Mouse (Mus musculus) intestine, embryonic 16.5 days (tissue): ENCODE results near the gene Mmp3. TPM values are rescaled to one million over a fixed set of nuclear protein-coding genes. Genes with fewer than 3 reads are reported as not detected.
"Not testable (repeated sequence)": the region's sequence is repeated elsewhere in the genome, so short reads cannot be mapped to it uniquely, and the experiment has no call there.

Experiments
- ATAC-seq: fragments of 200-750 bp; cut with Nextera tagmentation; 2 replicates; pipeline ENCODE4 v1.8.0; 2017; ENCODE audit warnings: moderate TSS enrichment, moderate library complexity
- H3K27ac ChIP-seq: fragments of 300-500 bp; sonication (generic); 2 replicates; pipeline ENCODE4 v1.5.1; 2014; ENCODE audit warnings: mild to moderate bottlenecking, low read length
- H3K27me3 ChIP-seq: fragments of 300-500 bp; sonication (generic); replicated peaks from 2 replicates; pipeline ENCODE4 v1.6.1; 2014; ENCODE audit warnings: low read length, control low read depth, mixed read lengths; ENCODE audit not compliant: control insufficient read depth, insufficient read depth
- H3K36me3 ChIP-seq: fragments of 300-500 bp; sonication (generic); 2 replicates; pipeline ENCODE4 v1.6.1; 2014; ENCODE audit warnings: low read length, control low read depth; ENCODE audit not compliant: control insufficient read depth, insufficient read depth
- H3K4me1 ChIP-seq: fragments of 300-500 bp; sonication (generic); 2 replicates; pipeline ENCODE4 v1.6.1; 2014; ENCODE audit warnings: low read length, control low read depth, mixed read lengths; ENCODE audit not compliant: control insufficient read depth, insufficient read depth
- H3K4me2 ChIP-seq: fragments of 300-500 bp; sonication (generic); 2 replicates; pipeline ENCODE4 v1.6.1; 2014; ENCODE audit warnings: low read depth, low read length, control low read depth
- H3K4me3 ChIP-seq: fragments of 300-500 bp; sonication (generic); 2 replicates; pipeline ENCODE4 v1.5.1; 2014; ENCODE audit warnings: mild to moderate bottlenecking, low read length
- H3K9ac ChIP-seq: fragments of 300-500 bp; sonication (generic); 2 replicates; pipeline ENCODE4 v1.6.1; 2014; ENCODE audit warnings: low read depth, low read length
- H3K9me3 ChIP-seq: fragments of 300-500 bp; sonication (generic); 2 replicates; pipeline ENCODE4 v1.6.1; 2016; ENCODE audit warnings: low read length, control low read depth; ENCODE audit not compliant: control insufficient read depth
- WGBS: fragments of 180-500 bp; shearing (Covaris S2); extraction: QIAGEN DNeasy Blood & Tissue Kit; methylation state at CpG from one replicate; pipeline ENCODE4 v1.1.7; 2014; 5-methylcytosine and 5-hydroxymethylcytosine counted together
- polyA plus RNA-seq: library from polyadenylated mRNA; unstranded; fragments of >200 nt; fragmentation: Nextera tagmentation; extraction: Ambion mirVana; gene quantifications from 2 replicates; pipeline ENCODE4 v1.2.1, GENCODE M21; 2015

Mmp3 gene
- 0.07 TPM in 1 of 2 replicates, not detected in the other for polyA plus RNA-seq

DNA sequence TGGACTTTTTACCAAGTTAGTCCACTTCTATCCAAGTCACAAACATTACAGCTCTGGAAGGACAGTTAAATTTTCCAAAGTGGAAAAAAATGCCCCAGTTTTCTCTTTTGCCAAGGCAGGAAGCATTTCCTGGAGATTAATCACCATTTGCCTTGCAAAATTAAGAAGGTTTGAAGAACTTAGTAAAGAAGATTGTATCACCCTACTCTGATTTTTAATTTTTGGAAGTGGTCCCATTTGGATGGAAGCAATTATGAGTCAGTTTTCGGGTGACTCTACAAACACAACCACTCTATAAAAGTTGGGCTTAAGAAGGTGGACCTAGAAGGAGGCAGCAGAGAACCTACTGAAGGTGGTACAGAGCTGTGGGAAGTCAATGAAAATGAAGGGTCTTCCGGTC lies at the start of gene Mmp3:
Gene Mmp3, plus strand, starts transcription at position 301 of the 400 bp plus-strand sequence.
- H3K4me1 ChIP-seq, result no peaks in the 10 kb centered on the region
- H3K4me2 ChIP-seq, result no peak within 1 kb of the TSS
- WGBS, result 87% methylated on average over 2 of the region's 2 CpGs
- H3K4me3 ChIP-seq, result no peak within 1 kb of the TSS
- H3K36me3 ChIP-seq, result no peaks in the 10 kb centered on the region
- H3K9me3 ChIP-seq, result no peaks in the 10 kb centered on the region
- H3K27ac ChIP-seq, result no peak within 1 kb of the TSS
- no peak within 1 kb of the TSS for H3K9ac ChIP-seq
- no peak for ATAC-seq
- H3K27me3 ChIP-seq, result no peaks in the 10 kb centered on the region

DNA sequence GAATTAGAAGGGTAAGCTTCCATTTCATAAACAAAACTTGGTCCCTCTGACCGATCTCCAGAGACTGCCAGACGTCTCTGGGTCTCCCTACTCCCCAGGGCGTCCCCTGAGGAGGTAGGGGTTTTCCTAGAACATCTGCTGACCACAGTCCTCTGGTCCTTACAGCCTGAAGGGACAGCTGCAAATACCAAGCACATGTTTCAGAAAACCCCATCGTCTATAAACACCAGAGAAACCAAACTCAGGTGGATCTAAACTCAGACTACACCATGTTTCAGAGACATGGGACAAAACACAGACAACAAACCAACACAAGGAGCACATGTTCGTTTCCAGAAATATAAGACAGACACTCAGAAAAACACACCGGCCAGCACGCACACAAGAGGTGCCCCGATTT lies 49.1 kb upstream of the Mmp3 start:
- not testable (repeated sequence) for H3K4me1 ChIP-seq, H3K4me2 ChIP-seq, ATAC-seq, H3K36me3 ChIP-seq, H3K27me3 ChIP-seq, H3K9me3 ChIP-seq, H3K9ac ChIP-seq, H3K4me3 ChIP-seq, H3K27ac ChIP-seq
- WGBS, result 78% methylated on average over 8 of the region's 8 CpGs

DNA sequence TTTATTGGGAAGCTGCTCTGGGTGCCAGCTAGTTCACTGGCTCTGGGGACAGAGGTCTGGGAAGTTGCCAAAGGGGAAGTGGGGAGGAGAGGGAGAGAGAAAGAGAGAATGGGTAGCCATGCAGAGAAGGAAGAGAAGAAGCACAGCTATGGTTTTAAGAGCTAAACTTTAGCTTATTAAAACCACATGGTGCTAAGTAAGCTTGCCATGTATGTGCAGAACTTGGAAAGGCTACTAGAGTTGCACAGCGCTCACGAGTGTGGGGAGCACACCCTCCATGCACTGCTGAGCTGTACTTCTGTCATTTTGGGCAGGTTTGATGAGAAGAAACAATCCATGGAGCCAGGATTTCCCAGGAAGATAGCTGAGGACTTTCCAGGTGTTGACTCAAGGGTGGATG lies 7.7 kb downstream of the Mmp3 start:
- no peaks in the 10 kb centered on the region for H3K27me3 ChIP-seq

DNA sequence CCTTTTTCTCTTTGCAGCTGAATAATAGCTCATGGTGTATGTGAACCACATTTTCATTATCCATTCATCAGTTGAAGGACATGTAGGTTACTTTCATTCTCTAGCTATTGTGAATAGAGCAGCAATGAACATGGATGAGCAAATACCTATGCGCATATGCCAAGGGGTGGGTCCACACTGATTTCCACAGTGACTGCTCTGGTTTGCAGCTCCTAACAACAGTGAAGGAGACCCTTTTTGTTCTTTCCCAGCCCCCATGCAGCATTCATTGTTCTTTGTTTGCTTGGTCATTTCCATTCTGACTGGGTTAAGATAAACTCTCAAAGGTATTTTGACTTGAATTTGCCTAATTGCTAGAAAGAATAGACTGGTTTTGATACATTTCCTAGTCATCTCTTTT lies 24.6 kb downstream of the Mmp3 start:
- no peak overlapping the region for H3K27ac ChIP-seq
- H3K9me3 ChIP-seq, result no peaks in the 10 kb centered on the region
- H3K36me3 ChIP-seq, result no peaks in the 10 kb centered on the region
- no peak for ATAC-seq
- WGBS, result 91% methylated on average over 1 of the region's 1 CpGs
- no peak overlapping the region for H3K4me3 ChIP-seq
- H3K9ac ChIP-seq, result no peak overlapping the region
- no peak overlapping the region for H3K4me2 ChIP-seq
- H3K4me1 ChIP-seq, result no peaks in the 10 kb centered on the region
- no peaks in the 10 kb centered on the region for H3K27me3 ChIP-seq

More for the DNA sequence above, 7.7 kb downstream of the Mmp3 start:
- no peak overlapping the region for H3K9ac ChIP-seq
- 86% methylated on average over 2 of the region's 2 CpGs for WGBS
- no peak overlapping the region for H3K4me3 ChIP-seq
- no peaks in the 10 kb centered on the region for H3K36me3 ChIP-seq
- H3K27ac ChIP-seq, result no peak overlapping the region
- H3K4me2 ChIP-seq, result no peak overlapping the region
- ATAC-seq, result no peak
- H3K9me3 ChIP-seq, result no peaks in the 10 kb centered on the region
- no peaks in the 10 kb centered on the region for H3K4me1 ChIP-seq

DNA sequence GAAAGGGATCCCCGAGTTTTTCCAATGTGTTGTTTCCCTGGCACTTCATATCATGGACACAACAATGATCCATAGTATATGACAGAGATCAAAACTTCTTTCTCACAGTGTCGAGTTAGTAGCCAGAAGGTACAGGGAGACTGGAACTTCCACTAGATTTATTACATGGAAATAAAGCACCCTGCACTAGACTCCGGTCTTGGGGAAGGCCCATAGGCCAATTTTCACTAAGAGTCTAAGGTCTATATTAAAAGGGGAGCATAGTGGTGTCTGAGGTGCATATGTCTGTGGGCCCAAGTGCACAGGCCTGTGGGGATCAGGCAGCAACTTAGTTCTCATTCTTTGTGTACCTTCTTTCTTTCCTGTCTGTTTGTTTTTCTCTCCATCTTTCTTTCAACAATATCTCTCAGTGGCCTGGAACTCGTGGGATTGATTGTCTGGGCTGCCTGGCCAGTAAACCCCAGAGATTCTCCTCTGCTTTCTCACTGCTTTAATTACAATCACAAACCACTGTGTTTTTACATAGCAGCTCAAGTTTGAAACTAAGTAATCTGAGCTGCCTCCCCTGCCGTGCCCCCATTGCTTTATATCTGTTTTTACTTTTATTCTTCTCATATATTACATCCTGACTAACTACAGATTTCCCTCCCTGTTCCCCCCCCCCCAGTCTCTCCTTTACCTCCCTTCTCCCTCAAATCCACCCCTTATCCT lies 38.2 kb downstream of the Mmp3 start:
- H3K9ac ChIP-seq, result no peak overlapping the region
- no peak overlapping the region for H3K4me2 ChIP-seq
- H3K4me1 ChIP-seq, result no peaks in the 10 kb centered on the region
- H3K27ac ChIP-seq, result no peak overlapping the region
- no peaks in the 10 kb centered on the region for H3K27me3 ChIP-seq
- no peaks in the 10 kb centered on the region for H3K9me3 ChIP-seq
- no peaks in the 10 kb centered on the region for H3K36me3 ChIP-seq
- H3K4me3 ChIP-seq, result no peak overlapping the region
- 71% methylated on average over 5 of the region's 5 CpGs for WGBS
- no peak for ATAC-seq

DNA sequence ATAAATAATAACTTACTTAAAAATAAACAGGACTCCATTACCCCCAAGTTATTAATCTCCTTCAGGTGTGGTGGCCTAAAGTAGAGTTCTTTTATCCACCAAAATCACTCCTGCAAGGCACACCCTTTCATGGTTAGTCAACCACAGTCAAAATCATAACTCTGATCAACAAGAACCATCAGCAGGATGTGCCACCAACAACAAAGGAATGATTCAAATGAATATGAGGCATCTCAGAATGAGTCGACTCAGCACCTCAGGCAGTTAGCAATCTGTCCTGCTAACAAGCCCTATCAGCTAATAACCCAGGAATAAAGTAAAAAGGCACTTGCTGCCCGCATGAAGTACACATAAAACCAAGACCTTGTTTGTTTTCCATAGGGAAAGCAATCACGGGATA lies 55.5 kb downstream of the Mmp3 start:
- ATAC-seq, result no peak
- H3K36me3 ChIP-seq, result no peaks in the 10 kb centered on the region
- no peaks in the 10 kb centered on the region for H3K4me1 ChIP-seq
- no peaks in the 10 kb centered on the region for H3K9me3 ChIP-seq
- H3K27me3 ChIP-seq, result no peaks in the 10 kb centered on the region
- no peak overlapping the region for H3K4me3 ChIP-seq
- H3K27ac ChIP-seq, result no peak overlapping the region
- no peak overlapping the region for H3K4me2 ChIP-seq
- 81% methylated on average over 3 of the region's 3 CpGs for WGBS
- H3K9ac ChIP-seq, result no peak overlapping the region

DNA sequence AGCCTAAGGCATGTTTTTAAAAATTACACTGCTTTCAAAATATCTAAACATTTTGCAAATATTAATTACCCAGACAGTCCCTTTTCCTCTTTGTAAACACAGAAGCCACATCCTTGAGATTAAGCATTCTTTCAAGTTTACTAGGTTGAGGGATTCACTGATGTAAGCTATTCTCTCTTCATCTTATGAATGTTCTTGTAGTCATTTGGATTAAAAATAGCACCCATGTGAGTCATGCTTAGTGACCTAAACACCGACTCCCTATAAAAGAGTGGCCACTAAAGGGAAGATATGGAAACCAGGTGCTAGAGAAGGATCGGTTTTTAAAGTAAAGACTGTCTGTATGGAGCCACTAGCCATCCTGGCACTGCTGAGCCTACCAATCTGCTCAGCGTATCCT lies 56.4 kb downstream of the Mmp3 start, which contains the start of gene Mmp10:
Gene Mmp10, plus strand, starts transcription at position 302 of the 400 bp plus-strand sequence.
- Histone ChIP-seq H3K4me1 (no peaks in the 10 kb centered on the region), H3K4me3 (no peak within 1 kb of the TSS), H3K4me2 (no peak within 1 kb of the TSS), H3K9ac (no peak within 1 kb of the TSS), H3K9me3 (no peaks in the 10 kb centered on the region), H3K27ac (no peak within 1 kb of the TSS), H3K36me3 (no peaks in the 10 kb centered on the region), H3K27me3 (no peaks in the 10 kb centered on the region)
- WGBS, result 86% methylated on average over 3 of the region's 3 CpGs
- no peak for ATAC-seq

Other genes starting within 250 kb of the Mmp3 start
- 1.3 and 1.5 TPM in 2 replicates for gene Mmp13, start 173.3 kb upstream of the Mmp3 start, polyA plus RNA-seq
- 0.16 TPM in 2 replicates for gene Mmp12, start 101.4 kb upstream of the Mmp3 start, polyA plus RNA-seq
- gene Mmp1b, start 57.8 kb upstream of the Mmp3 start, polyA plus RNA-seq, result not detected in 2 replicates
- 0.37 and 0.66 TPM in 2 replicates for gene Mmp10, start 56.5 kb downstream of the Mmp3 start, polyA plus RNA-seq
- 0.44 and 0.95 TPM in 2 replicates for gene Mmp8, start 112.6 kb downstream of the Mmp3 start, polyA plus RNA-seq
- not detected in 2 replicates for gene Mmp27, start 125.6 kb downstream of the Mmp3 start, polyA plus RNA-seq
- gene Mmp20, start 182.4 kb downstream of the Mmp3 start, polyA plus RNA-seq, result 0.22 and 0.24 TPM in 2 replicates
- 1.3 and 1.9 TPM in 2 replicates for gene Mmp7, start 246.3 kb downstream of the Mmp3 start, polyA plus RNA-seq